Mouse (Mus musculus) lung, postnatal 0 days (tissue): ENCODE data around the gene Hist1h2ao. TPM values are rescaled to one million over a fixed set of nuclear protein-coding genes. Genes with fewer than 3 reads are reported as not detected.
"Not testable (repeated sequence)": the region's sequence is repeated elsewhere in the genome, so short reads cannot be mapped to it uniquely, and the experiment has no call there.

Experiments
- ATAC-seq: fragments of 200-750 bp; cut with Nextera tagmentation; 2 replicates; pipeline ENCODE4 v1.8.0; 2017; ENCODE audit warnings: moderate library complexity
- DNase-seq: peaks from one replicate; pipeline ENCODE4 v3.0.0-alpha.2; 2016; ENCODE audit warnings: low spot score
- H3K27ac ChIP-seq: fragments of 300-500 bp; sonication (generic); 2 replicates; pipeline ENCODE4 v1.5.1; 2014; ENCODE audit warnings: antibody characterized with exemption, mild to moderate bottlenecking, low read length, mixed read lengths
- H3K27me3 ChIP-seq: fragments of 300-500 bp; sonication (generic); replicated peaks from 2 replicates; pipeline ENCODE4 v1.6.1; 2014; ENCODE audit warnings: low read length, mixed read lengths; ENCODE audit not compliant: insufficient read depth
- H3K36me3 ChIP-seq: fragments of 300-500 bp; sonication (generic); 2 replicates; pipeline ENCODE4 v1.6.1; 2014; ENCODE audit warnings: low read length, mixed read lengths; ENCODE audit not compliant: insufficient read depth
- H3K4me1 ChIP-seq: fragments of 300-500 bp; sonication (generic); 2 replicates; pipeline ENCODE4 v1.6.1; 2014; ENCODE audit warnings: antibody characterized with exemption, low read depth, low read length, mixed read lengths; ENCODE audit not compliant: insufficient read depth
- H3K4me2 ChIP-seq: fragments of 300-500 bp; sonication (generic); replicated peaks from 2 replicates; pipeline ENCODE4 v1.6.1; 2014; ENCODE audit warnings: low read depth, mild to moderate bottlenecking, low read length, moderate library complexity, mixed read lengths
- H3K4me3 ChIP-seq: fragments of 300-500 bp; sonication (generic); 2 replicates; pipeline ENCODE4 v1.5.1; 2014; ENCODE audit warnings: low read depth, low read length
- H3K9ac ChIP-seq: fragments of 300-500 bp; sonication (generic); replicated peaks from 2 replicates; pipeline ENCODE4 v1.6.1; 2014; ENCODE audit warnings: low read depth, mild to moderate bottlenecking
- H3K9me3 ChIP-seq: fragments of 300-500 bp; sonication (generic); 2 replicates; pipeline ENCODE4 v1.6.1; 2016; ENCODE audit warnings: low read length, mixed read lengths
- CTCF ChIP-seq: IDR thresholded peaks from 2 replicates; pipeline ENCODE4 v1.5.1; 2016; ENCODE audit warnings: antibody characterized with exemption, mild to moderate bottlenecking
- EP300 ChIP-seq: IDR thresholded peaks from 2 replicates; pipeline ENCODE4 v1.6.1; 2016; ENCODE audit warnings: antibody characterized with exemption, mild to moderate bottlenecking, control low read depth
- WGBS: fragments of 180-500 bp; shearing (Covaris S2); extraction: QIAGEN DNeasy Blood & Tissue Kit; methylation state at CpG from one replicate; pipeline ENCODE4 v1.1.7; 2014; 5-methylcytosine and 5-hydroxymethylcytosine counted together
- polyA plus RNA-seq: library from polyadenylated mRNA; unstranded; fragments of >200 nt; fragmentation: Nextera tagmentation; extraction: Ambion mirVana; gene quantifications from 2 replicates; pipeline ENCODE4 v1.2.1, GENCODE M21; 2015

The Hist1h2ao gene
- polyA plus RNA-seq, 1 experiment from 2014 or later: not detected

DNA sequence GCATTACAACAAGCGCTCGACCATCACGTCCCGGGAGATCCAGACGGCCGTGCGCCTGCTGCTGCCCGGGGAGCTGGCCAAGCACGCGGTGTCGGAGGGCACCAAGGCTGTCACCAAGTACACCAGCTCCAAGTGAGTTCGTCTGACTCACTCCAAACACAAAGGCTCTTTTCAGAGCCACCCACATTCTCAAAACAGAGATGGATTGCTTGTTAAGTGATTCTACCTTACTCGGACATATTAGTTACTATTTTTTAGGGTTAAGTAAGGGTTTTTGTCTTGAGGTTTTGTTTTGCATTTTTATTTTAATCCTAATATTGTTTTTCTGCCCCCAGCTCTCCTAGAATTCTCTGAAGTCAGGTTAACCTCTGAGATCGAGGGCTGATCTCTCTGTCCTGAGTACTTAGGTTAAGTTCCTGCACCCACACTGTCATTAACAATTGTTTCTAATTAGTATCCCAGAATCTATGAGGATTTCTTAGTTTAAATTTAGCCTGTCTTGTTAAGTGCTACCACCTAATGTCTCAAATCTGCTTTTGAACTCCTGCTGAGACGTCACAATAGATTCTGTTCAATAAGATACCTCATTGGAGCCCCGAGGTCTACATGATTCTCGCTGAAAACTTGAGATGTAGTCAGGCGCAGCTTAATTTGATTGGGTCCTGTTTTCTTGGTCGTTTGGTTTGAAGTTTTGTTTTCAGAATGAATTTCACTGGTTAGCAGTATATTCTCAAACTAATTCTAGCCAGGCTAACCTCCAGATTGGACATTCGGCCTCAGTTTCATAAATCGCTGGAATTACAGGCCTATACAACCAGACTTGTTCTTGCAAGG, 22.3 kb upstream of the Hist1h2ao start:
- H3K9ac ChIP-seq: no peak overlapping the region
- 27% methylated on average over 13 of the region's 21 CpGs for WGBS
- peak overlapping the region; percentile 33; the same call in 1 of the 2 replicates for H3K4me3 ChIP-seq
- H3K36me3 ChIP-seq: no peaks in the 10 kb centered on the region
- H3K27ac ChIP-seq: no peak overlapping the region
- no peaks in the 10 kb centered on the region for H3K4me1 ChIP-seq
- H3K9me3 ChIP-seq: no peaks in the 10 kb centered on the region
- peak overlapping the region; percentile 47; the same call in 1 of the 2 replicates for H3K4me2 ChIP-seq
- ATAC-seq (peak; percentile 24), DNase-seq (peak; percentile 27)
- no peaks in the 10 kb centered on the region for H3K27me3 ChIP-seq
- TF ChIP-seq CTCF (no peak), EP300 (no peak)

DNA sequence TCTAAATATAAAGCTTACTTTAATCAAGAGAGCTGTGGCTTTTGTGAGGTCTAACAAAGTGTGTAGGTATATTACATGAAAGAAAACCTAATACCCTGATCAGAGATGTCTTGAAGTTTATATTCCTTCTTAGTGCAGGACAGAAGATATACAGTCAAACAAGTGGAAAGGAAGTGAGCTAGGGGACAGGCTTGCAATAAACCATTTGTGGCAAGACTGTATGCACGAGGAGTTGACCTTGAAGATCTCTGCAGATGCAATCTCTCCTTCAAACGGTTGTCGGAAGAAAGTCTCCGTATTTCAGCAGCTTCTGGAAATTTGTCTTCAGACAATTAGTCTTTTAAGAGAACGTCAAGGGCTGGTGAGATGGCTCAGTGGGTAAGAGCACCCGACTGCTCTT, 20.3 kb upstream of the Hist1h2ao start:
- H3K9ac ChIP-seq: no peak overlapping the region
- TF ChIP-seq EP300: no peak
- TF ChIP-seq CTCF: no peak
- no peaks in the 10 kb centered on the region for H3K9me3 ChIP-seq
- H3K27ac ChIP-seq: no peak overlapping the region
- ATAC-seq (no peak), DNase-seq (peak; percentile 3)
- H3K4me3 ChIP-seq: no peak overlapping the region
- H3K36me3 ChIP-seq: no peaks in the 10 kb centered on the region
- H3K27me3 ChIP-seq: no peaks in the 10 kb centered on the region
- H3K4me2 ChIP-seq: no peak overlapping the region
- no peaks in the 10 kb centered on the region for H3K4me1 ChIP-seq
- 45% methylated on average over 6 of the region's 6 CpGs for WGBS

DNA sequence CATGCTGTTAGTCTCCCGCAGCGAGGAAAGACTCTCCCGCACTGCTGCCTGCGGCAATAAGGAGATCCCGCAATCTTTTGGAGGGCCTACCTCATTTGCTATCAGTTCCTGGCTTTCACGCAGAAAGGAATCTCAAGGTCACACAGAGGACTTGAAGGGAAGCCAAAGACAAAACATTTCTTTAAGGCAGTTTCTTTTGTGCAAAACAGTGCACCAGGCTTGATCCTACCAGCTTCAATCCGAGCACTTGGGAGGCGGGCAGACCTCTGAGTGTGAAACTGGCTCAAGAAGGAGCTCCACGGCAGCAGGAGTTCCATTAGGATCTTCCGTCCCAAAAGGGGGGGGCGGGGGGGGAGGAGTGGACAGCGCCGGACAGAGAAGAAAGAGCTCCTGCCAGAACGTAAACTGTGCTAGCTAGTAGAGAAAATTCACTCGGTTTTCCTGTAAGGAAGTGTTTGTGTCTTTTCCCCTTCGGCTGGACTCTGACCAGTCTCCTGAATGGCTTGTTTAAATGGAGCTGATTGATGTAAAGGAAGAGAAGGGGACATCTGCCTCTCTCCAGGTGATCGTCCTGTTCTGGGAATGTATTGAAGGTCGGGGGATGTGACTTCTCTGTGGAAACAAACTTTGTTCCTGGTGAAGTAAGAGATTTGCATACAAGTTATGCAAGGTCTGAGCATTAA, 19.5 kb upstream of the Hist1h2ao start:
- no peak overlapping the region for H3K27ac ChIP-seq
- WGBS: 9% methylated on average over 17 of the region's 18 CpGs
- H3K4me3 ChIP-seq: peak overlapping the region; percentile 19

DNA sequence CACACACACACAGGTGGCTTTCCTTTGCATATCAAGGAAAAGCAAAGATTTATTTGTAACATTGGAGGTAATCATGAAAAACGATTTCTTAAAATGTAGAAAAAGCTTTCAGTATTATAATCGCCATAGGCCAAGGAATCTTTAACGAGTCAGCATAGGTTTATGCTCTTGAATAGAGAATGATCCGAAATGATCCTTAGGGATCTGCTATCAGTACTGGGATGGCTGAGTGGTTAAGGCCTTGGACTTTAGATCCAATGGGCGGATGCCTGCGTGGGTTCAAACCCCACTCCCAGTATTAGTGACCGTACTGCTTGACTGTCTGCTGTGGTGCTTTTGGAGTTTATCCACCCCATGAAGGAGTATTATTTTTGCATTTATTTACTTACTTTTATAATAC, 14.7 kb upstream of the Hist1h2ao start:
- H3K9ac ChIP-seq: no peak overlapping the region
- no peak overlapping the region for H3K4me2 ChIP-seq
- TF ChIP-seq CTCF: no peak
- no peak for TF ChIP-seq EP300
- no peaks in the 10 kb centered on the region for H3K4me1 ChIP-seq
- H3K27ac ChIP-seq: no peak overlapping the region
- no peak overlapping the region for H3K4me3 ChIP-seq
- H3K36me3 ChIP-seq: no peaks in the 10 kb centered on the region
- no peak for DNase-seq
- ATAC-seq: no peak
- H3K27me3 ChIP-seq: no peaks in the 10 kb centered on the region
- 91% methylated on average over 7 of the region's 7 CpGs for WGBS
- no peaks in the 10 kb centered on the region for H3K9me3 ChIP-seq

More for the DNA sequence above, 19.5 kb upstream of the Hist1h2ao start:
- peak overlapping the region; percentile 52 for H3K4me2 ChIP-seq
- no peaks in the 10 kb centered on the region for H3K36me3 ChIP-seq
- DNase-seq (peak; percentile 15), ATAC-seq (no peak)
- no peaks in the 10 kb centered on the region for H3K9me3 ChIP-seq
- no peaks in the 10 kb centered on the region for H3K27me3 ChIP-seq
- TF ChIP-seq EP300 (no peak), CTCF (no peak)
- H3K9ac ChIP-seq: no peak overlapping the region
- H3K4me1 ChIP-seq: no peaks in the 10 kb centered on the region

DNA sequence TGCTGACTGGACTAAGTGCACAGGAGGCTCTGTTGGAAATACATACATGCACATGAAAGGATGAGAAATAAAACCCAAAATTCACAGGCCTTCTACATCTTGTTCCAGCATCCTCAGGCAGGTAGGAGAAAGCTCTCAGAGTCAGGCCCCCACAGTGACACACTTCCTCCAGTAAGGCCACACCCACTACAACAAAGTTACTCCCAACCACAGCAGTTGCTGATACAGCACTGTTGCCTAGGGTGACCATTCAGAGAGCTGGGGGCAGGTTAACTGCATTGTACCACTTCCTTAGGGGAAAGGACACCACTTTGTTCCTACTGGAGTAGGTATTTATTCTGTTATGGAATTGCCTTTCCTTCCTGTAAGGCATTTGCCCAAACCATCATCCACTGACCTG, 13.1 kb upstream of the Hist1h2ao start:
- not testable (repeated sequence) for H3K27ac ChIP-seq, H3K4me1 ChIP-seq, H3K4me2 ChIP-seq, H3K36me3 ChIP-seq, DNase-seq, ATAC-seq, H3K4me3 ChIP-seq, H3K9me3 ChIP-seq, H3K27me3 ChIP-seq, H3K9ac ChIP-seq

DNA sequence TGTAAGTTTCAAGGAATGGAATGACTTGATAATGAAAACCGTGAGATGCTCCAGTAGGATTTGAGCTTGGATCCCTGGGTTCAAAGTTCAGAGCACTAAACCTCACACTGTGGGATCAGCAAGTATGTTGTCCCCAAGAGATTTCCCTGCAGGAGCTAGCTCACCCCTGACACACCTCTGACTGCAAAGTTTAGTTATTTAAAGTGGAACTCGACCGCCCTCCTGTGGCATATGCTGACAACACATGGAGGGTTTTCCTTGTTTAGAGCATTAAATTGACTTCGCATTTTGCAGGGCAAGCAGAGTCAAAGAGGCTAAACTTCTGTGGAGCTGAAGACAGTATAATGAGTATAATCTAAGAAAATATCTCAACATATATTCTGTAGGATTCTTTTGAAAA, 7.2 kb upstream of the Hist1h2ao start:
- not testable (repeated sequence) for H3K9ac ChIP-seq, H3K4me3 ChIP-seq, H3K27me3 ChIP-seq, H3K4me2 ChIP-seq, H3K4me1 ChIP-seq, H3K27ac ChIP-seq, H3K9me3 ChIP-seq, DNase-seq, H3K36me3 ChIP-seq
- WGBS: no CpG with 5 or more reads among the region's 4 CpGs
- ATAC-seq: peak; percentile 85

DNA sequence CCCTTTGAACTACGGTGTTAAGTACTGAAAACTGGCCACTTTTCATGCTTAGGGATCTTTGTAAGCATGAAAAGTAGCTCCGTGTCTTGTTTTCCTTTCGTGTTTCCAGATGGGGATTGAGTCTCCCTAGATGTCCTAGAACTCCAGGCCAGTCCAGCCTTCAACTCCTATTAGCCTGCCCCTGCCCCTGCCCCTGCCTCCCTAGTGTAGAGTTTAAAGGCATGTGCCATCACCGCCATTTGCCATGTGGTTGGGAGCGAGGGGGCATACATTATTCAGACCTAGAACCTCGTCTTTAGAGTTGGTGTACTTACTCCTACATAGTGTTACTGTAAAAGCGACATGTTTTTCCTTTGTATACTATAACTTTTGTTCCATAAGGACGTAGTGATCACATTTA, 809 bp downstream of the Hist1h2ao start:
- not testable (repeated sequence) for H3K4me3 ChIP-seq, H3K4me2 ChIP-seq, H3K27ac ChIP-seq, H3K36me3 ChIP-seq, H3K9ac ChIP-seq, H3K9me3 ChIP-seq, H3K27me3 ChIP-seq, H3K4me1 ChIP-seq, ATAC-seq, DNase-seq
- WGBS: no CpG with 5 or more reads among the region's 8 CpGs

DNA sequence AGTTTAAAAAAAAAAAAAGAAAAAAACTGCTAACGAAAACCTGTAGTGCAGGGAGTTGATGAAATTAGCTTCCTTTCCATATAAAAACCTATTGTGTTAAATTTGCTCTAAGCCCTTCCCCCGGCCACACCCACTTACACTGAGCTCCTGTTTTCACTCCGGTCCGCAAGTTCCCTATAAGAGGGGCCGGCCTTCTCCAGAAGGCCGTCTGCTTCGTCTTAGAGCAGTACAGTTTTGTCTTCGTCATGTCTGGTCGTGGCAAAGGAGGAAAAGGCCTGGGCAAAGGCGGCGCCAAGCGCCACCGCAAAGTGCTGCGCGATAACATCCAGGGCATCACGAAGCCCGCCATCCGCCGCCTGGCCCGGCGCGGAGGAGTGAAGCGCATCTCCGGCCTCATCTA, 1.3 kb downstream of the Hist1h2ao start, which contains the start of gene Hist1h4m:
Gene Hist1h4m, plus strand, starts transcription at position 208 of the 400 bp plus-strand sequence.
- H3K27me3 ChIP-seq, H3K4me1 ChIP-seq, H3K4me2 ChIP-seq, H3K4me3 ChIP-seq, H3K36me3 ChIP-seq, H3K9me3 ChIP-seq, H3K27ac ChIP-seq, H3K9ac ChIP-seq, DNase-seq: not testable (repeated sequence)
- no CpG with 5 or more reads among the region's 24 CpGs for WGBS
- ATAC-seq: peak; percentile 69

DNA sequence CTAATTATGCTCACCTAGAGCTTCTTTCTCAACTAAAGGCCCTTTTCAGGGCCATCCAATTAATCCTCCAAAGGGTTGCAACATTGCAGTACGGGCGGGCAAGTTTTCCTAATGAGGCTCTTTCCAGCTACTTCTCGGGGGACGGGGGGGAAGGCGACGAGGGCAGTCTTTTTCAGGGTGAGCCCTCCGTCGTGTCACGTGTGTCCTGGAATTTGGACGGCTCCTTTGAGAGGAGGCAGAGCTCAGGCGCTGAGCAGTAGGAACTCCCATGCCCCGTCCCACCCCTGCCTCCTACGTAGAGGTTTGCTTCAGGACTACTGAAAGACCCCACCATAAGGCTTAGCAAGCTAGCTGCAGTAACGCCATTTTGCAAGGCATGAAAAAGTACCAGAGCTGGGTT, 1.8 kb downstream of the Hist1h2ao start:
- not testable (repeated sequence) for H3K27ac ChIP-seq, H3K9ac ChIP-seq, H3K27me3 ChIP-seq, H3K9me3 ChIP-seq, H3K4me1 ChIP-seq, H3K4me2 ChIP-seq, H3K36me3 ChIP-seq, DNase-seq, H3K4me3 ChIP-seq
- 2% methylated on average over 11 of the region's 14 CpGs for WGBS
- ATAC-seq: peak; percentile 49
